Mouse (Mus musculus): Measurements from ENCODE around the gene Olfr645. TPM values are rescaled to one million over a fixed set of nuclear protein-coding genes. Genes with fewer than 3 reads are reported as not detected.

The Olfr645 gene
- not detected in 2 replicates for polyA plus RNA-seq (2016; fragmentation: Nextera tagmentation; extraction: Ambion mirVana)

DNA sequence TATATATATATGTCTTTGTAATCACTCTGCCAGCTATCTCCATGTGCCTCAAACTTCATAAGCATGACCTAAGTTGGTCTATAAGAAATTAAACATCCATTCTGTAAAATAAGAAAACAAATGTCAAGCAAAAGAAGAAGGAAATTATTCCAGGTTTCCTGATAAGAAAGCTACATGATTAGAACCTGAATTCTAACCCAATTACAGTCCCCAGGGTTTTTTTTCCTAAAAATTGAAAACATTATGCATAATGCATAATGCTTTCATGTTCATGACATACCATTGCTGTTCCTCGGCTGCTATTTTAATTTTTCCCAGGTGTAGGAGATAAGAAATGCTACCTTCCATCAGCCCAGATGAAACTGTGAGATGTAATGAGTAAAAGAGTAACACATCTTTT is at the start of gene Olfr645:
Gene Olfr645 (minus strand): TSS at position 101 of the 400 bp plus-strand sequence.
- Histone ChIP-seq H3K4me3 (no peak within 1 kb of the TSS), H3K27me3 (replicated peaks) (no peaks in the 10 kb centered on the region), H3K9ac (no peak within 1 kb of the TSS), H3K4me1 (no peaks in the 10 kb centered on the region), H3K4me2 (replicated peaks) (no peak within 1 kb of the TSS), H3K27ac (no peak within 1 kb of the TSS), H3K36me3 (no peaks in the 10 kb centered on the region), H3K9me3 (no peaks in the 10 kb centered on the region)
- WGBS = 87% methylated on average over 1 of the region's 1 CpGs
- no peak for ATAC-seq (ENCODE audit: low FRiP score, low read depth)

DNA sequence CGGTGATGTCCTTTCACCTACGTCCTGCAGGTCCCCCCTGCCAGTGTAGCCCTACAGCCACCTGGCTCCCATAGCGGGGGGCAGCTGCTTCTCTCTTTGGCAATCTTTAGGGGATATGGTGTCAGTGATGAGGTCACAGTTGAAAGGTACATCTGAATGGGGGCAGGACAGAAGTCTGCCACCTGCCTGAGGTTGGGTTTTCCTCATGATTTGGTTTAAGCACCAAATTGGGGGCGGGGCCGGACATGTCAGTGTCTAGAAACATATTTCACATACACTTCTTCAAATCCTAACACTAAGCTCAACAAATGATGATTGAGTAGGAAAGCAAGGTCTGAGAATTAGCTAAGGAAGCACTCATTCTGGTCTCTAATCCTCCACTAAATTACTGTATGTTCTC is 44.5 kb upstream of the Olfr645 start, which contains the start of gene Ubqln5:
Gene Ubqln5 (minus strand): TSS at position 101 of the 400 bp plus-strand sequence.
- Histone ChIP-seq H3K27ac (no peak within 1 kb of the TSS), H3K4me2 (replicated peaks) (no peak within 1 kb of the TSS), H3K36me3 (no peaks in the 10 kb centered on the region), H3K4me3 (no peak within 1 kb of the TSS), H3K9me3 (no peaks in the 10 kb centered on the region), H3K27me3 (replicated peaks) (no peaks in the 10 kb centered on the region), H3K9ac (no peak within 1 kb of the TSS), H3K4me1 (no peaks in the 10 kb centered on the region)
- 88% methylated on average over 5 of the region's 5 CpGs for WGBS
- no peak for ATAC-seq (ENCODE audit: low FRiP score, low read depth)

DNA sequence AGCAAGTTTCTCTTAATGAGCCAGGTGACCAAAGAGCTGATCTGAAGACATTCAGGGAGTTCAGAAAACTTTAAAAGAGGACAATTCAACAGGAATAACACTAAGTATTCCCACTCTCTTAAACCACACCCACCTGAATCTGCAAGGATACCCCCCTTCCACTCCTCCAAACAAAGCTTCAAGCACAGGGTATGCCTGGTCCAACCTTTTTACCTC is 19.4 kb upstream of the Olfr645 start, which contains the start of gene Olfr646:
Gene Olfr646 (plus strand): TSS at position 117 of the 216 bp plus-strand sequence.
- H3K4me2 ChIP-seq (replicated peaks) = no peak within 1 kb of the TSS
- no peak within 1 kb of the TSS for H3K27ac ChIP-seq
- H3K9ac ChIP-seq = no peak within 1 kb of the TSS
- no peaks in the 10 kb centered on the region for H3K36me3 ChIP-seq
- no peaks in the 10 kb centered on the region for H3K27me3 ChIP-seq (replicated peaks)
- H3K4me3 ChIP-seq = no peak within 1 kb of the TSS
- H3K9me3 ChIP-seq = no peaks in the 10 kb centered on the region
- peak; percentile 41 for ATAC-seq (ENCODE audit: low FRiP score, low read depth)
- H3K4me1 ChIP-seq = peaks cover 8% of the 10 kb centered on the region; the same call in 1 of the 2 replicates

DNA sequence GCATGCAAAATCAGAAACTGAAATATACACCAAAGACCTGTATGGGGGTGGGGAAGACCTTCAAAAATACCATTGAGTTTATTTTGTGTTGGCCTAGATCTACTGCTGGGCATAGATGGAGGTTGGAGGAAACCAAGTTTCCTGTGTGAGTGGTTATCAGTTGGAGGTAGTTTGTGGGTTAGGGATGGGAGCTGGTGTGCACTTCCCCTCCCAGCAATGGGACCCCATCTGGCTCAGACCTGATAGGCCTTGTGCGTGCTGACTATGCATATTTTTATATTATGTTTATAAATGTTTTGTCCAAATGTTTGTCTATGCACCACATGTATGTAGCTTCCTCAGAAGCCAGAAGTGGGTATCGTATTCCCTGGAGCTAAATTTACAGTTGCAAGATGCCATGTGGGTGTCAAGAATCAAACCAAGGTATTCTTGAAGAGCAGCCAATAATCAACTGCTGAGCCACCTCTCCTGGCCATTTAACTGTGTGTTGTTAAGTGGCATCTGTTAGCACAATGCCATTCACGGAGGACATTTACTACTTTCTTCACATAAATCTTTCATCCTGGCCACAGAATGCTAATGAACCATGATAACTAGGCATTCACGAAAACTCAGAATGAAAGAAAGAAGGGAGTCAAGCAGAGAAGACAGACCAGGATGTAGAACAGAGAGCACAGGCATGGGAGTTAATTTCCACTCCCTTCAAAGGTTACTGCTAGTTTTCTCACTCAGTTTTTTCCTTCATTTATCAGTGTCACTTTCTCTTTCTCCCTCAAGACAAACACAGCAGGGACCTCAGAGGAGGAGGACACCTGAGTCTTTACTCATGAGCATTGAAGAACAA is 18.9 kb upstream of the Olfr645 start:
- ATAC-seq (ENCODE audit: low FRiP score, low read depth) = peak; percentile 85
- Histone ChIP-seq H3K9ac (no peak overlapping the region), H3K9me3 (no peaks in the 10 kb centered on the region), H3K27ac (no peak overlapping the region), H3K27me3 (replicated peaks) (no peaks in the 10 kb centered on the region), H3K4me3 (no peak overlapping the region), H3K4me2 (replicated peaks) (no peak overlapping the region), H3K4me1 (peaks cover 8% of the 10 kb centered on the region; the same call in 1 of the 2 replicates), H3K36me3 (no peaks in the 10 kb centered on the region)
- WGBS = 19% methylated on average over 4 of the region's 4 CpGs

DNA sequence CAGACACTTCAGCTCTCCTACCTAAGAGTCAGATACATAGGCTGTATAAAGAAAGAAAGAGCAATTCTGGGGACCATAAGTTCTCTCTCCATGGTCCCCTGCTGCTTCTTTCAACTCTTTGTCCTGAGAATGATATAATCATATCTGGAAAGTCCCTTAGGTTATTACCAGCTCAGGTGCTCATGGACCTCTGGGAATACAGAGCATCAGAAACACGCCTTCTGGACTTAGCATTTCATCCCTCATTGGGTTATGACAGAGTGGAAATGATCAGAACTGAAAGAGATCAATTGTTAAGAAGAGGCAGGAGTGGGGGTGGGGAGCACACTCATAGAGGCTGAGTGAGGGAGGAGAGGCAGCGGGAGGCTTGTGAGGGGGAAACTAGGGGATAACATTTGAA is 13.5 kb downstream of the Olfr645 start, which contains the start of gene Olfr644:
Gene Olfr644 (minus strand): TSS at position 101 of the 400 bp plus-strand sequence.
- H3K9me3 ChIP-seq = peaks cover 4% of the 10 kb centered on the region; the same call in 1 of the 2 replicates
- WGBS = 75% methylated on average over 2 of the region's 2 CpGs
- no peaks in the 10 kb centered on the region for H3K4me1 ChIP-seq
- H3K4me2 ChIP-seq (replicated peaks) = no peak within 1 kb of the TSS
- no peak within 1 kb of the TSS for H3K27ac ChIP-seq
- no peaks in the 10 kb centered on the region for H3K27me3 ChIP-seq (replicated peaks)
- H3K36me3 ChIP-seq = no peaks in the 10 kb centered on the region
- H3K9ac ChIP-seq = no peak within 1 kb of the TSS
- H3K4me3 ChIP-seq = no peak within 1 kb of the TSS
- no peak for ATAC-seq (ENCODE audit: low FRiP score, low read depth)

DNA sequence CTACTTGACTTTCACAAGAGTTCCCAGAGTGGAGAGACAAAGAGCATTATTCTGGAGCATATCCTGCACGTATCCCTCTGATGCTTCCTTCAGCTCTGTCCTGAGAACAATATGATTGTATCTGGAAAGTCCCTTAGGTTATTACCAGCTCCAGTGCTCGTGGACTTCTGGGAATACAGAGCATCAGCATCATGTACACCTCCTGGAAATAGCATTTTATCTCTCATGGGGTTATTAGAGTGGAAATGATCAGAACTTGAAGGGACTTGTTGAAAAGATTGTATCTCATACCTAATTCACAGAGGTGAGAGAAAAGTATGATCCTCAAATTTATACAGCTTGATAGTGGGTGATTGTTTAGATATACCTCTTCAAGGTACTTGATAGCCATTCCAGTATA is 23.9 kb downstream of the Olfr645 start, which contains the start of gene 4930516K23Rik:
Gene 4930516K23Rik (minus strand): TSS at position 101 of the 400 bp plus-strand sequence.
- ATAC-seq (ENCODE audit: low FRiP score, low read depth) = no peak
- Histone ChIP-seq H3K4me3 (no peak within 1 kb of the TSS), H3K27me3 (replicated peaks) (no peaks in the 10 kb centered on the region), H3K4me1 (no peaks in the 10 kb centered on the region), H3K9ac (no peak within 1 kb of the TSS), H3K36me3 (no peaks in the 10 kb centered on the region), H3K4me2 (replicated peaks) (no peak within 1 kb of the TSS), H3K9me3 (no peaks in the 10 kb centered on the region), H3K27ac (no peak within 1 kb of the TSS)
- 58% methylated on average over 2 of the region's 2 CpGs for WGBS

DNA sequence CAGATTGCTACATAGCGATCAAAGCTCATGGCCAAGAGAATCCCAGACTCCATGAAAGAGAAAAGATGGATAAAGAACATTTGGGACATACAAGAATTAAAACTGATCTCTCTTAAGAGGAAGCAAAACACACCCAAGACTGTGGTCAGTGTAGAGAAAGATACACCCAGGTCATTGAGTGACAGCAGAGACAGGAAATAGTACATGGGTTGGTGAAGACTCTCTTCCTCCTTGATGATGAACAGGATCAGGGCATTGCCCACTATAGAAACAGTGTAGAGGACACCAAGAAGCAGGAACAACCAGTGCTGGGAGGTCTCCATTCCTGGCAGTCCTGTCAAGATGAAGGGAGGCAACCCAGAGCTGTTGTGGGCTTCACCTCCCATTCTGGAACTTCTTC is 26.1 kb downstream of the Olfr645 start:
- H3K36me3 ChIP-seq = no peaks in the 10 kb centered on the region
- no peak overlapping the region for H3K9ac ChIP-seq
- no peak overlapping the region for H3K4me3 ChIP-seq
- 89% methylated on average over 1 of the region's 1 CpGs for WGBS
- no peak for ATAC-seq (ENCODE audit: low FRiP score, low read depth)
- H3K27ac ChIP-seq = no peak overlapping the region
- no peak overlapping the region for H3K4me2 ChIP-seq (replicated peaks)
- H3K27me3 ChIP-seq (replicated peaks) = no peaks in the 10 kb centered on the region
- no peaks in the 10 kb centered on the region for H3K9me3 ChIP-seq
- H3K4me1 ChIP-seq = no peaks in the 10 kb centered on the region

DNA sequence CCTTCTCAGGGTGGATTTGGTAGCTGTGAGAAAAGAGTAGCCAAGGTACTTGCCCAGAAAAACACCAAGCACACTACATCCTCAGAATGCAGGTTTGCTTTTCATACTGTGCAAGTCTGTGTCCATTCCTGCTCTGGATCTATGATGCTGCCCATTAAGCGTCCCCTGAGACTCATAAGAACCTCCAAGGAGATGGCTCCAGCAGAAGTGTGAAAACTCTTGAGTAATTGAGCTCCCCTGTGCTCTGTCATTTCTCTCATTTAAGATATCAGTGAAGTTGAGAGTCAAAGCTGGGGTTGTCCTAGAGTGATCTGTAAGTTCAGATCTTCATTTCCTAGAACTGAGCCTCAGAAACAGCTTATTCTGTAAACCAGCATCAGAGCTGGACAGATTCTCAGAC is 32.7 kb downstream of the Olfr645 start, which contains the start of gene Olfr642:
Gene Olfr642 (minus strand): TSS at position 101 of the 400 bp plus-strand sequence.
- Histone ChIP-seq H3K4me3 (no peak within 1 kb of the TSS), H3K9me3 (no peaks in the 10 kb centered on the region), H3K27ac (no peak within 1 kb of the TSS), H3K36me3 (no peaks in the 10 kb centered on the region), H3K4me2 (replicated peaks) (no peak within 1 kb of the TSS), H3K27me3 (replicated peaks) (no peaks in the 10 kb centered on the region), H3K9ac (no peak within 1 kb of the TSS), H3K4me1 (no peaks in the 10 kb centered on the region)
- ATAC-seq (ENCODE audit: low FRiP score, low read depth) = no peak
- WGBS = 87% methylated on average over 1 of the region's 1 CpGs

DNA sequence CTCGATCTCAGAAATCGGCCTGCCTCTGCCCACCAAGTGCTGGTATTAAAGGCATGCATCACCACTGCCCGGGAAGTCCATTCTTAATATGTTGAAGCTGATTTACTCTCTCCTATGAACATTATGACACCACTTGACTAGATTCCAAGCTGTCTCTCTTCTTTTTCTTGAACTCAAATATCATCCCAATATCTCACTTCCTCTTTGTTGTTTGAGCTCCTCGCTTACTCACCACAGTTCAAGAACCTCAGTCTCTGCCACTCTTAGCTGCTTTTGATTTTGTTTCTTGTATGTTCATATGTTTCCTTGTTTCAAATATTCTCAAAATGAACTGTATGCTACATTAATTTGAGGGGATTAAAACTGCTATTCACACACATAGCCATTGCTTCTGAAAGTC is 34.5 kb downstream of the Olfr645 start:
- no peaks in the 10 kb centered on the region for H3K4me1 ChIP-seq
- no peak overlapping the region for H3K9ac ChIP-seq
- no peak for ATAC-seq (ENCODE audit: low FRiP score, low read depth)
- H3K27ac ChIP-seq = no peak overlapping the region
- H3K4me2 ChIP-seq (replicated peaks) = no peak overlapping the region
- no peaks in the 10 kb centered on the region for H3K9me3 ChIP-seq
- no peaks in the 10 kb centered on the region for H3K27me3 ChIP-seq (replicated peaks)
- no peak overlapping the region for H3K4me3 ChIP-seq
- WGBS = 94% methylated on average over 4 of the region's 4 CpGs
- no peaks in the 10 kb centered on the region for H3K36me3 ChIP-seq

DNA sequence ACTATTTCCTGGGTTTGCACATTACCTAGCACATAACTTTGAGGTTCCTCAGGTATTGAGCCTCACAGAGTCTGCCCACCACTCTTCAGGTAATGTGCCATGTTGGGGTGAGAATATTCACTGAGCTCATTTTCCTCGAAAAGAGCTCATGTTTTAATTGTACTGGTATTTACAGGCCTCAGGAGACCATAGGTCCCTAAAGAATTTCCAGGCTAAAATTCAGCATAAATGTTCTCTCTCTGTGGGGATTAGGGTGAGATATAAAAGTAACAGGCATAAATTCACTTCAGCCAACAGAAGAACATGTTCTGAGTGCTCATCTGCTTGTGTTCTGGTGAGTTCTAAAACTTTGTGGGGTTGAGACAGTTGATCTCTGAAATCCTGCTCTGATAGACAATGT is 50.1 kb downstream of the Olfr645 start, which contains the start of gene Olfr641:
Gene Olfr641 (plus strand): TSS at position 301 of the 400 bp plus-strand sequence.
- Histone ChIP-seq H3K36me3 (no peaks in the 10 kb centered on the region), H3K4me1 (no peaks in the 10 kb centered on the region), H3K4me2 (replicated peaks) (no peak within 1 kb of the TSS), H3K4me3 (no peak within 1 kb of the TSS), H3K27ac (no peak within 1 kb of the TSS), H3K9me3 (no peaks in the 10 kb centered on the region), H3K27me3 (replicated peaks) (no peaks in the 10 kb centered on the region), H3K9ac (no peak within 1 kb of the TSS)
- ATAC-seq (ENCODE audit: low FRiP score, low read depth) = no peak
- 80% methylated on average over 1 of the region's 1 CpGs for WGBS
